23 mouse cellular contexts compared by ENCODE assay signal in the genomic region with DNA sequence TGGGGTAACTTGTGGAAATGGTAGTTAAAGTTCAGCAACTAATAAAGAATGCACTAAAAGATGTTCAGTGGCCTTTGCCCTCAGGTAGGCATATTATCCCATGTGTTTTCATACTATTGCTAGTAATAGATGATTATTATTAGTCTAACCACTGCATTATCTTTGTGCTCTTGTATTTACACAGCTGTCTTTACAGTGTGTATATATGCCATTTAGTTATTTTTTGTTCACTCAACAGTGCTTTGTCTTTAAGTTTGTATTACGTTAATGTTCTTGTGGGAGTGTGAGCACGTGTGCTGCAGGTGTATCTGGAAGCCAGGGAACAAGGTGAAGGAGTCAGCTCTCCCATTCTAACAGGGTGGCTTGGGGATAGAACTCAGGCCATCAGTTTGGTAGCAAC.
"Had no signal": no experiment of that assay in that cellular context is flagged by ENCODE, and none has a peak within 500 bp of the region (broad histone marks: within the 10 kb centered on the region; RNA-seq: fewer than 3 reads in every experiment).

No protein-coding gene starts in this region.

- H3K4me1 ChIP-seq: heart, embryonic 15.5 days; limb, embryonic 10.5 days; limb, embryonic 12.5 days had no signal

- H3K9ac ChIP-seq: forebrain, postnatal 0 days; heart, embryonic 13.5 days; heart, embryonic 15.5 days; hindbrain, embryonic 13.5 days; hindbrain, embryonic 15.5 days; limb, embryonic 12.5 days had no signal

- H3K27ac ChIP-seq: heart, adult 2 months; heart, embryonic 13.5 days; heart, embryonic 15.5 days; hindbrain, embryonic 13.5 days; hindbrain, embryonic 15.5 days; hindbrain, postnatal 0 days; layer of hippocampus, adult 2 months; left cerebral cortex, adult 2 months; limb, embryonic 10.5 days; limb, embryonic 12.5 days had no signal

- H3K4me3 ChIP-seq: heart, adult 2 months; heart, embryonic 13.5 days; heart, embryonic 15.5 days; hindbrain, embryonic 13.5 days; hindbrain, embryonic 15.5 days; layer of hippocampus, adult 2 months; left cerebral cortex, adult 2 months; limb, embryonic 10.5 days; limb, embryonic 12.5 days had no signal

- H3K9me3 ChIP-seq: heart, embryonic 13.5 days; heart, embryonic 15.5 days; hindbrain, embryonic 13.5 days; hindbrain, embryonic 15.5 days; limb, embryonic 10.5 days; limb, embryonic 12.5 days had no signal

- H3K4me2 ChIP-seq: heart, embryonic 11.5 days; heart, embryonic 13.5 days; heart, embryonic 15.5 days; hindbrain, embryonic 13.5 days; hindbrain, embryonic 15.5 days; limb, embryonic 12.5 days had no signal

- ATAC-seq: forebrain, postnatal 0 days; hindbrain, postnatal 0 days had no signal

- H3K27me3 ChIP-seq: heart, embryonic 13.5 days; heart, embryonic 15.5 days; hindbrain, embryonic 13.5 days; hindbrain, embryonic 15.5 days; limb, embryonic 12.5 days had no signal

- DNase-seq: forebrain, postnatal 0 days; gastrocnemius, postnatal 14 days; gastrocnemius, postnatal 36 days; heart, adult 11 months; heart, adult 2 months; heart, postnatal 14 days; heart, postnatal 36 days; kidney, adult 18-20 months; kidney, adult 8-10 months; kidney, postnatal 10 days; kidney, postnatal 25 days; kidney, postnatal 4 days; liver had no signal
